Mouse (Mus musculus) lung, postnatal 36 days (tissue): ENCODE measurements at regions not wholly inside any gene's neighbourhood (a gene's known extent, or its start where the extent isn't known, plus 50 kb on each side); places are given as distances from the start of the nearest gene placed in this dataset.

ENCODE experiments used
- DNase-seq: peaks from one replicate; pipeline ENCODE4 v3.0.0; 2022; ENCODE audit warnings: mixed read lengths

- no peak for DNase-seq
Observed at GRCm38 (mm10) chr1:190067181-190067580, 103.3 kb downstream of the Prox1 start.

- DNase-seq, result no peak
Observed at GRCm38 (mm10) chr1:190066426-190066825, 104.1 kb downstream of the Prox1 start.

- DNase-seq, result no peak
Observed at GRCm38 (mm10) chr1:190061560-190062295, 108.8 kb downstream of the Prox1 start.

- DNase-seq, result no peak
Observed at GRCm38 (mm10) chr1:190059025-190059424, 111.5 kb downstream of the Prox1 start.

- no peak for DNase-seq
Observed at GRCm38 (mm10) chr1:190056931-190057330, 113.6 kb downstream of the Prox1 start.

- DNase-seq, result no peak
Observed at GRCm38 (mm10) chr1:190051903-190052302, 118.6 kb downstream of the Prox1 start.

GRCm38 (mm10) chr1:190048521-190049170 is 121.9 kb downstream of the Prox1 start:
- DNase-seq, result no peak

GRCm38 (mm10) chr1:190047201-190047600 is 123.3 kb downstream of the Prox1 start:
- DNase-seq, result no peak

- no peak for DNase-seq
Observed at GRCm38 (mm10) chr1:190045797-190046196, 123.6 kb upstream of the Smyd2 start.

GRCm38 (mm10) chr1:190044036-190044435 is 121.9 kb upstream of the Smyd2 start:
- no peak for DNase-seq

- DNase-seq, result no peak
Observed at GRCm38 (mm10) chr1:190043156-190043555, 121.0 kb upstream of the Smyd2 start.

GRCm38 (mm10) chr1:190042197-190042596 is 120.0 kb upstream of the Smyd2 start:
- no peak for DNase-seq

- DNase-seq, result no peak
Observed at GRCm38 (mm10) chr1:190041096-190041706, 119.0 kb upstream of the Smyd2 start.

GRCm38 (mm10) chr1:190038046-190038445 is 115.9 kb upstream of the Smyd2 start:
- DNase-seq, result no peak

GRCm38 (mm10) chr1:190036726-190037125 is 114.6 kb upstream of the Smyd2 start:
- no peak for DNase-seq

- DNase-seq, result no peak
Observed at GRCm38 (mm10) chr1:190035935-190036334, 113.8 kb upstream of the Smyd2 start.

- no peak for DNase-seq
Observed at GRCm38 (mm10) chr1:190034091-190034490, 111.9 kb upstream of the Smyd2 start.

GRCm38 (mm10) chr1:190027536-190027935 is 105.4 kb upstream of the Smyd2 start:
- no peak for DNase-seq

GRCm38 (mm10) chr1:190009466-190009865 is 87.3 kb upstream of the Smyd2 start:
- DNase-seq, result no peak

GRCm38 (mm10) chr1:190007271-190007670 is 85.1 kb upstream of the Smyd2 start:
- no peak for DNase-seq

GRCm38 (mm10) chr1:190001084-190001483 is 78.9 kb upstream of the Smyd2 start:
- no peak for DNase-seq

GRCm38 (mm10) chr1:189993706-189994105 is 71.5 kb upstream of the Smyd2 start:
- no peak for DNase-seq

GRCm38 (mm10) chr1:189993221-189993620 is 71.1 kb upstream of the Smyd2 start:
- no peak for DNase-seq

GRCm38 (mm10) chr1:189991089-189991488 is 68.9 kb upstream of the Smyd2 start:
- DNase-seq, result no peak
